In the genomic region with DNA sequence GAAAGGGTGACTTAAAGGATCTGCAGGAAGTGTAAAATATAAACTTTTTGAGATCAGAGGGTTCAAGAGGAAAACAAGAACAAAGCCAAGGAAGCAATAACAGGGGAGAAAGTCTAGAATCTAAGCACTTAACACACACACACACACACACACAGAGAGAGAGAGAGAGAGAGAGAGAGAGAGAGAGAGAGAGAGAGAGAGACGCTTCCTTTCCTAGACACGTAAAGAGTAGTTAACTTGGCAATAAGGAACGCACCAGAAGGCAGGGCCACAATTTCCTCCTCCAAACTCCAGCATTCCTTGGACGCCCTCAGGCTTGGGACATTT, we compare ENCODE assay signal across 8 mouse cellular contexts. TPM values are rescaled to one million over a fixed set of nuclear protein-coding genes. Genes with fewer than 3 reads are reported as not detected.
A peak's percentile ranks its signal among the peaks of the same experiment; 100 is the strongest.
DNase-seq lines count a peak whose midpoint lies in the region; ATAC-seq and TF ChIP-seq lines count a peak whose summit lies in the region.

No protein-coding gene starts in this region.

- H3K9me3 ChIP-seq in kidney, embryonic 16.5 days (ENCODE audit: low read length) = no peaks in the 10 kb centered on the region
- no peaks in the 10 kb centered on the region for H3K9me3 ChIP-seq in hindbrain, postnatal 0 days (ENCODE audit: low read length)

- no peak for DNase-seq in kidney, postnatal 4 days
- peak; percentile 70 for DNase-seq in brain, adult 2 months (ENCODE audit: low read depth, low spot score)
- no peak for DNase-seq in hindbrain, postnatal 0 days (ENCODE audit: low spot score)
- no peak for DNase-seq in gastrocnemius, postnatal 14 days
- DNase-seq in adrenal gland, postnatal 10 days = no peak
- DNase-seq in right cerebral cortex, postnatal 4 days = no peak

- H3K4me2 ChIP-seq in kidney, embryonic 16.5 days (replicated peaks; ENCODE audit: low read depth, low read length) = peak overlapping the region; percentile 79
- H3K4me2 ChIP-seq in hindbrain, postnatal 0 days (ENCODE audit: low read depth, low read length) = peak overlapping the region; percentile 89
- H3K4me2 ChIP-seq in myocyte (ENCODE audit: low read depth) = peak overlapping the region; percentile 100

- peaks cover 53% of the 10 kb centered on the region for H3K79me2 ChIP-seq in myocyte (ENCODE audit: control insufficient read depth, insufficient read depth)

- H3K27ac ChIP-seq in kidney, embryonic 16.5 days (ENCODE audit: low read length) = peak overlapping the region; percentile 97
- H3K27ac ChIP-seq in hindbrain, postnatal 0 days = peak overlapping the region; percentile 91

- H3K27me3 ChIP-seq in kidney, embryonic 16.5 days (ENCODE audit: insufficient read depth, low read length) = no peaks in the 10 kb centered on the region
- H3K27me3 ChIP-seq in hindbrain, postnatal 0 days (ENCODE audit: insufficient read depth, low read length) = no peaks in the 10 kb centered on the region
- H3K27me3 ChIP-seq in myocyte (ENCODE audit: control insufficient read depth, insufficient read depth, insufficient read length) = no peaks in the 10 kb centered on the region

- peak overlapping the region; percentile 11 for H3ac ChIP-seq in myocyte (ENCODE audit: control insufficient read depth, insufficient read length)

- TF ChIP-seq POLR2A in myocyte (IDR thresholded peaks at IDR 0.05; ENCODE audit: insufficient read length, low read depth) = no peak

- no peaks in the 10 kb centered on the region for H3K36me3 ChIP-seq in kidney, embryonic 16.5 days (ENCODE audit: insufficient read depth, low read length)
- H3K36me3 ChIP-seq in hindbrain, postnatal 0 days (ENCODE audit: insufficient read depth, low read length) = no peaks in the 10 kb centered on the region
- no peaks in the 10 kb centered on the region for H3K36me3 ChIP-seq in myocyte (ENCODE audit: control insufficient read depth, insufficient read depth)

- H3K4me3 ChIP-seq in kidney, embryonic 16.5 days (ENCODE audit: low read length) = peak overlapping the region; percentile 87
- H3K4me3 ChIP-seq in hindbrain, postnatal 0 days (ENCODE audit: low read length) = peak overlapping the region; percentile 89
- peak overlapping the region; percentile 94 for H3K4me3 ChIP-seq in myocyte

- no peak for TF ChIP-seq CTCF in hindbrain, postnatal 0 days (IDR thresholded peaks at IDR 0.05; ENCODE audit: low read depth)

- WGBS in kidney, embryonic 16.5 days = 0% methylated on average over 4 of the region's 4 CpGs
- 0% methylated on average over 4 of the region's 4 CpGs for WGBS in hindbrain, postnatal 0 days

- intact Hi-C loops in gastrocnemius, postnatal 14 days (cut with DNase I; ENCODE audit: low total_unique reads) = no loop called here

- H3K9ac ChIP-seq in kidney, embryonic 16.5 days (replicated peaks; ENCODE audit: low read length) = peak overlapping the region; percentile 86
- H3K9ac ChIP-seq in hindbrain, postnatal 0 days (replicated peaks; ENCODE audit: low read length) = peak overlapping the region; percentile 76

- no peak for ATAC-seq in kidney, embryonic 16.5 days (ENCODE audit: low FRiP score, low TSS enrichment)
- no peak for ATAC-seq in hindbrain, postnatal 0 days

- H3K4me1 ChIP-seq in kidney, embryonic 16.5 days (ENCODE audit: insufficient read depth, low read length) = peaks cover 15% of the 10 kb centered on the region
- peaks cover 12% of the 10 kb centered on the region for H3K4me1 ChIP-seq in hindbrain, postnatal 0 days (ENCODE audit: insufficient read depth, low read length)

TF ChIP-seq in myocyte, 11 proteins besides CTCF, POLR2A, EP300 and RAD21:
- no peak for TF ChIP-seq SRF (IDR thresholded peaks at IDR 0.05; ENCODE audit: control insufficient read depth, insufficient read length, low read depth)
- no peak for TF ChIP-seq POLR2AphosphoS2 (IDR thresholded peaks at IDR 0.05; ENCODE audit: insufficient read length, low read depth)
- no peak for TF ChIP-seq CEBPB (IDR thresholded peaks at IDR 0.05; ENCODE audit: insufficient read depth, poor library complexity, severe bottlenecking)
- TF ChIP-seq MYOD1 (IDR thresholded peaks at IDR 0.05; ENCODE audit: control insufficient read depth in 1 of 3, insufficient read length in 2 of 3, low read depth in 2 of 3) = no peak
- TF ChIP-seq TCF3 (IDR thresholded peaks at IDR 0.05; ENCODE audit: insufficient read length, low read depth) = no peak
- no peak for TF ChIP-seq MAX (IDR thresholded peaks at IDR 0.05; ENCODE audit: low read depth)
- TF ChIP-seq MYOG (IDR thresholded peaks at IDR 0.05; ENCODE audit: control insufficient read depth in 1 of 3, insufficient read depth in 1 of 3, insufficient read length in 2 of 3, low read depth in 2 of 3) = no peak
- no peak for TF ChIP-seq E2F4 (IDR thresholded peaks at IDR 0.05; ENCODE audit: insufficient read depth)
- TF ChIP-seq USF1 (IDR thresholded peaks at IDR 0.05; ENCODE audit: low read depth) = no peak
- TF ChIP-seq TCF12 (IDR thresholded peaks at IDR 0.05; ENCODE audit: insufficient read depth, poor library complexity, severe bottlenecking) = no peak
- no peak for TF ChIP-seq REST (IDR thresholded peaks at IDR 0.05; ENCODE audit: insufficient read depth, insufficient read length)

RNA-seq across cellular contexts. Expression of gene Arfip1, which starts 0.8 kb away (rescaled TPM):
- polyA plus RNA-seq in kidney, embryonic 16.5 days (2015; fragmentation: Nextera tagmentation; extraction: Ambion mirVana) = 51.5 and 52.6 TPM in 2 replicates
- total RNA-seq in hindbrain, postnatal 0 days (2014; rRNA removed) = 15.3 and 15.4 TPM in 2 replicates
- 22.8 and 23.5 TPM in 2 replicates for polyA plus RNA-seq in hindbrain, postnatal 0 days (2015; fragmentation: Nextera tagmentation; extraction: Ambion mirVana)
- polyA plus RNA-seq in myocyte (2012; fragmentation: generic; extraction: Trizol) = 28.2 TPM
- 10 to 100 TPM; 14.0 to 17.4 TPM for total RNA-seq in gastrocnemius, postnatal 14 days (2021)
- 10 to 100 TPM; 44.7 to 45.8 TPM for total RNA-seq in adrenal gland, postnatal 10 days (2021)

RNA-seq across cellular contexts. Expression of gene Tigd4, which starts 11.7 kb away (rescaled TPM):
- polyA plus RNA-seq in kidney, embryonic 16.5 days (2015; fragmentation: Nextera tagmentation; extraction: Ambion mirVana) = 0.09 TPM in 1 of 2 replicates, not detected in the other
- not detected in 2 replicates for total RNA-seq in hindbrain, postnatal 0 days (2014; rRNA removed)
- polyA plus RNA-seq in hindbrain, postnatal 0 days (2015; fragmentation: Nextera tagmentation; extraction: Ambion mirVana) = 0.06 TPM in 1 of 2 replicates, not detected in the other
- 0.01 TPM for polyA plus RNA-seq in myocyte (2012; fragmentation: generic; extraction: Trizol)
- total RNA-seq in gastrocnemius, postnatal 14 days (2021) = 10 to 100 TPM; 11.1 to 14.2 TPM
- total RNA-seq in adrenal gland, postnatal 10 days (2021) = under 1 TPM; 0.45 to 0.90 TPM

Comparison
In these comparisons a context has a peak if more than half of its experiments do, and no peak if none do; other contexts are left out.
1. RNA of gene Tigd4, which starts 11.7 kb away (total RNA-seq): 11.1 to 14.2 TPM in gastrocnemius, postnatal 14 days; 0.45 to 0.90 TPM in adrenal gland, postnatal 10 days and not detected in hindbrain, postnatal 0 days; every median in the first group is over 4 times any median in the second.
2. Peak in every context shown above with its lines, with median percentiles within 50 percentile points of each other: H3K4me2 ChIP-seq and H3K4me3 ChIP-seq.